Mouse (Mus musculus): ENCODE data around the gene Gm13272. TPM values are rescaled to one million over a fixed set of nuclear protein-coding genes. Genes with fewer than 3 reads are reported as not detected.
"Not testable (repeated sequence)": the region's sequence is repeated elsewhere in the genome, so short reads cannot be mapped to it uniquely, and the experiment has no call there.

Gm13272 gene
- polyA plus RNA-seq, 1 experiment from 2014 or later = not detected

- not testable (repeated sequence) for H3K27ac ChIP-seq; ATAC-seq (replicated peaks; ENCODE audit: low FRiP score, low read depth); H3K9me3 ChIP-seq (replicated peaks; ENCODE audit: low read length); DNase-seq (ENCODE audit: low spot score); H3K36me3 ChIP-seq (ENCODE audit: insufficient read depth, low read length); H3K9ac ChIP-seq (ENCODE audit: low read depth, low read length); H3K4me2 ChIP-seq (ENCODE audit: low read length); H3K4me3 ChIP-seq (replicated peaks; ENCODE audit: low read depth, low read length); H3K27me3 ChIP-seq (ENCODE audit: insufficient read depth, low read length); H3K4me1 ChIP-seq (replicated peaks; ENCODE audit: insufficient read depth, low read length)
- peak; percentile 58 for TF ChIP-seq CTCF (IDR thresholded peaks at IDR 0.05; ENCODE audit: low read depth)
- WGBS = 0% methylated on average over 2 of the region's 28 CpGs
Measured at GRCm38 (mm10) chr4:88788402-88788801, 8.8 kb downstream of the Gm13272 start, which contains the start of gene Gm13277. Gene Gm13277, plus strand, starts transcription at chr4:88788632.

GRCm38 (mm10) chr4:88791250-88791649, 11.6 kb downstream of the Gm13272 start, which contains the start of gene Gm13278:
Gene Gm13278, plus strand, starts transcription at chr4:88791550.
- not testable (repeated sequence) for H3K27ac ChIP-seq; H3K9ac ChIP-seq (ENCODE audit: low read depth, low read length); H3K27me3 ChIP-seq (ENCODE audit: insufficient read depth, low read length); DNase-seq (ENCODE audit: low spot score); H3K36me3 ChIP-seq (ENCODE audit: insufficient read depth, low read length); H3K9me3 ChIP-seq (replicated peaks; ENCODE audit: low read length); H3K4me2 ChIP-seq (ENCODE audit: low read length); ATAC-seq (replicated peaks; ENCODE audit: low FRiP score, low read depth); H3K4me1 ChIP-seq (replicated peaks; ENCODE audit: insufficient read depth, low read length); H3K4me3 ChIP-seq (replicated peaks; ENCODE audit: low read depth, low read length)
- no CpG with 5 or more reads among the region's 28 CpGs for WGBS

GRCm38 (mm10) chr4:88793936-88794675, 14.5 kb downstream of the Gm13272 start, which contains the start of gene Gm13275:
Gene Gm13275, plus strand, starts transcription at chr4:88794487.
- peak; percentile 40; the same call in 1 of the 2 replicates for TF ChIP-seq CTCF (IDR thresholded peaks at IDR 0.05; ENCODE audit: low read depth)
- not testable (repeated sequence) for H3K27me3 ChIP-seq (ENCODE audit: insufficient read depth, low read length); H3K4me3 ChIP-seq (replicated peaks; ENCODE audit: low read depth, low read length); H3K4me1 ChIP-seq (replicated peaks; ENCODE audit: insufficient read depth, low read length); H3K9me3 ChIP-seq (replicated peaks; ENCODE audit: low read length); H3K4me2 ChIP-seq (ENCODE audit: low read length); DNase-seq (ENCODE audit: low spot score); H3K9ac ChIP-seq (ENCODE audit: low read depth, low read length); H3K36me3 ChIP-seq (ENCODE audit: insufficient read depth, low read length); H3K27ac ChIP-seq; ATAC-seq (replicated peaks; ENCODE audit: low FRiP score, low read depth)
- 0% methylated on average over 10 of the region's 52 CpGs for WGBS

- H3K9ac ChIP-seq (ENCODE audit: low read depth, low read length); H3K4me1 ChIP-seq (replicated peaks; ENCODE audit: insufficient read depth, low read length); H3K27ac ChIP-seq; H3K4me2 ChIP-seq (ENCODE audit: low read length); H3K9me3 ChIP-seq (replicated peaks; ENCODE audit: low read length); H3K27me3 ChIP-seq (ENCODE audit: insufficient read depth, low read length); H3K36me3 ChIP-seq (ENCODE audit: insufficient read depth, low read length); DNase-seq (ENCODE audit: low spot score); ATAC-seq (replicated peaks; ENCODE audit: low FRiP score, low read depth); H3K4me3 ChIP-seq (replicated peaks; ENCODE audit: low read depth, low read length): not testable (repeated sequence)
- WGBS = no CpG with 5 or more reads among the region's 28 CpGs
Measured at GRCm38 (mm10) chr4:88797097-88797496, 17.4 kb downstream of the Gm13272 start, which contains the start of gene Gm13279. Gene Gm13279, plus strand, starts transcription at chr4:88797397.

- not testable (repeated sequence) for H3K9me3 ChIP-seq (replicated peaks; ENCODE audit: low read length); DNase-seq (ENCODE audit: low spot score); ATAC-seq (replicated peaks; ENCODE audit: low FRiP score, low read depth); H3K4me2 ChIP-seq (ENCODE audit: low read length); H3K36me3 ChIP-seq (ENCODE audit: insufficient read depth, low read length); H3K4me3 ChIP-seq (replicated peaks; ENCODE audit: low read depth, low read length); H3K27ac ChIP-seq; H3K4me1 ChIP-seq (replicated peaks; ENCODE audit: insufficient read depth, low read length); H3K9ac ChIP-seq (ENCODE audit: low read depth, low read length); H3K27me3 ChIP-seq (ENCODE audit: insufficient read depth, low read length)
- WGBS = 8% methylated on average over 5 of the region's 7 CpGs
Measured at GRCm38 (mm10) chr4:88799365-88799764, 19.7 kb downstream of the Gm13272 start, which contains the start of gene Gm13285. Gene Gm13285, plus strand, starts transcription at chr4:88799665.

- no CpG with 5 or more reads among the region's 29 CpGs for WGBS
- H3K27me3 ChIP-seq (ENCODE audit: insufficient read depth, low read length) = not testable (repeated sequence)
Measured at GRCm38 (mm10) chr4:88802954-88803353, 23.3 kb downstream of the Gm13272 start, which contains the start of gene Gm13287. Gene Gm13287, plus strand, starts transcription at chr4:88803254.

GRCm38 (mm10) chr4:88805231-88805630, 25.6 kb downstream of the Gm13272 start, which contains the start of gene Gm13288:
Gene Gm13288, plus strand, starts transcription at chr4:88805531.
- WGBS = no CpG with 5 or more reads among the region's 8 CpGs
- not testable (repeated sequence) for ATAC-seq (replicated peaks; ENCODE audit: low FRiP score, low read depth); H3K27ac ChIP-seq

More at GRCm38 (mm10) chr4:88802954-88803353, 23.3 kb downstream of the Gm13272 start, which contains the start of gene Gm13287:
- ATAC-seq (replicated peaks; ENCODE audit: low FRiP score, low read depth); DNase-seq (ENCODE audit: low spot score); H3K36me3 ChIP-seq (ENCODE audit: insufficient read depth, low read length); H3K4me2 ChIP-seq (ENCODE audit: low read length); H3K9ac ChIP-seq (ENCODE audit: low read depth, low read length); H3K9me3 ChIP-seq (replicated peaks; ENCODE audit: low read length); H3K27ac ChIP-seq; H3K4me1 ChIP-seq (replicated peaks; ENCODE audit: insufficient read depth, low read length); H3K4me3 ChIP-seq (replicated peaks; ENCODE audit: low read depth, low read length): not testable (repeated sequence)

More at GRCm38 (mm10) chr4:88805231-88805630, 25.6 kb downstream of the Gm13272 start, which contains the start of gene Gm13288:
- not testable (repeated sequence) for H3K4me2 ChIP-seq (ENCODE audit: low read length); H3K4me1 ChIP-seq (replicated peaks; ENCODE audit: insufficient read depth, low read length); H3K9me3 ChIP-seq (replicated peaks; ENCODE audit: low read length); H3K36me3 ChIP-seq (ENCODE audit: insufficient read depth, low read length); H3K4me3 ChIP-seq (replicated peaks; ENCODE audit: low read depth, low read length); H3K9ac ChIP-seq (ENCODE audit: low read depth, low read length); DNase-seq (ENCODE audit: low spot score); H3K27me3 ChIP-seq (ENCODE audit: insufficient read depth, low read length)
